Mouse (Mus musculus) bone marrow macrophage, adult 2 months (primary cell): Measurements from ENCODE around the gene Mis12.

Experiments
- CTCF ChIP-seq: IDR thresholded peaks from 2 replicates; pipeline ENCODE4 v1.5.1; 2012; ENCODE audit warnings: low read depth, mild to moderate bottlenecking, low read length, moderate library complexity
- POLR2A ChIP-seq: IDR thresholded peaks from 2 replicates; pipeline ENCODE4 v1.6.1; 2012; ENCODE audit warnings: mild to moderate bottlenecking, low read depth, low read length, borderline replicate concordance

- no peak for TF ChIP-seq POLR2A
- no peak for TF ChIP-seq CTCF
Measured at GRCm38 (mm10) chr11:71033163-71033761, 13.9 kb downstream of the Mis12 start, which contains the start of gene 6330403K07Rik.
